18 mouse cellular contexts compared by ENCODE assay signal in the genomic region with DNA sequence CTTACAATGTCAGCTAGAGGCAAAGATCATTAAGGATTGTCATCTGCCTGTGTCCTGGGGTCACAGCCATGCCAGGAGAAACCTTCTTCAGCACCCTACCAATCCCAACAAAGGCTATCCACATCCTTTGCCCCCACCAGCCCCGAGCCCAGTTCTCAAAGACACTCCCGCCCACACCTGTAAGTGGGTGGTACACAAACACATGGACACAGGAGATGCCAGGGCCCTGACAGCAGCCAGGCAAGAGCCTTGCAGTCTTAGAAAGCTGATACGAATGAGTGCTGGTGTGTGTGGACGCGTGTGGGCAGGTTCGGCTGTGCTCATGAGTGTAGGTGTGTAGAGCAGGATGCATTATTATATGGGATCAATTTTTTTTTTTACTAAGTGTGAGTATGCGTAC. TPM values are rescaled to one million over a fixed set of nuclear protein-coding genes. Genes with fewer than 3 reads are reported as not detected.
DNase-seq lines count a peak whose midpoint lies in the region; TF ChIP-seq lines count a peak whose summit lies in the region.
"Had no signal": no experiment of that assay in that cellular context is flagged by ENCODE, and none has a peak within 500 bp of the region (broad histone marks: within the 10 kb centered on the region; RNA-seq: fewer than 3 reads in every experiment).

No protein-coding gene starts in this region.

- no peak for TF ChIP-seq CTCF in layer of hippocampus, adult 2 months (conservative IDR thresholded peaks at IDR 0.05)

- DNase-seq in cerebellum, adult 11-12 months, result peak; percentile 63
- no peak for DNase-seq in cerebellum, postnatal 4 days (ENCODE audit: low spot score in 2 of 2)
- peak; percentile 56 for DNase-seq in cerebellum, adult 9-10 months
- DNase-seq in cerebellum, postnatal 10 days, result no peak
- no peak for DNase-seq in layer of hippocampus, adult 2 months (ENCODE audit: low spot score in 2 of 2)
- no peak for DNase-seq in layer of hippocampus, adult 18-20 months (ENCODE audit: low spot score in 2 of 2)
- DNase-seq: adrenal gland, adult 8-10 months; adrenal gland, postnatal 14 days; adrenal gland, postnatal 36 days; B cell, adult 2 months; forebrain, postnatal 0 days had no signal

- no peak overlapping the region for H3K4me3 ChIP-seq in layer of hippocampus, adult 2 months
- H3K4me3 ChIP-seq: embryonic facial prominence, embryonic 10.5 days; embryonic facial prominence, embryonic 12.5 days; forebrain, embryonic 13.5 days; forebrain, embryonic 15.5 days had no signal

- peak overlapping the region; percentile 43; the same call in 1 of the 2 replicates for H3K27ac ChIP-seq in layer of hippocampus, adult 2 months
- H3K27ac ChIP-seq: embryonic facial prominence, embryonic 10.5 days; embryonic facial prominence, embryonic 12.5 days; forebrain, embryonic 13.5 days; forebrain, embryonic 15.5 days had no signal

RNA-seq across cellular contexts. Expression of gene Kndc1, which starts 6.0 kb away (rescaled TPM):
- total RNA-seq in layer of hippocampus, adult 2 months (2021), result 10 to 100 TPM; 80.3 to 87.0 TPM
- 10 to 100 TPM; 84.7 to 86.2 TPM for total RNA-seq in layer of hippocampus, adult 18-20 months (2021)

RNA-seq across cellular contexts. Expression of gene Utf1, which starts 43.1 kb away (rescaled TPM):
- not detected for total RNA-seq in layer of hippocampus, adult 2 months (2021)
- not detected for total RNA-seq in layer of hippocampus, adult 18-20 months (2021)
- total RNA-seq: adrenal gland, adult 18-20 months; adrenal gland, adult 8-10 months; adrenal gland, postnatal 14 days; adrenal gland, postnatal 36 days; CH12.LX; forebrain, postnatal 0 days; G1E had no signal

Comparison
In these comparisons a context has a peak if more than half of its experiments do, and no peak if none do; other contexts are left out.
1. DNase-seq: peak in cerebellum, adult 11-12 months (single experiment) and cerebellum, adult 9-10 months (single experiment); none in cerebellum, postnatal 4 days (0 of 2), cerebellum, postnatal 10 days (0 of 2), layer of hippocampus, adult 2 months (0 of 2) and layer of hippocampus, adult 18-20 months (0 of 2).